Mouse (Mus musculus): ENCODE measurements around the gene Wdr95.

- TF ChIP-seq POLR2A (IDR thresholded peaks at IDR 0.05; ENCODE audit: extremely low read depth, insufficient read depth, low read length) (no peak), CTCF (IDR thresholded peaks at IDR 0.05; ENCODE audit: low read depth, low read length) (no peak)
Observed at GRCm38 (mm10) chr5:149506033-149506432, 22.4 kb upstream of the Wdr95 start.

Measured in liver, adult 2 months (tissue).